ENCODE assay signal across 19 mouse cellular contexts in the genomic region with DNA sequence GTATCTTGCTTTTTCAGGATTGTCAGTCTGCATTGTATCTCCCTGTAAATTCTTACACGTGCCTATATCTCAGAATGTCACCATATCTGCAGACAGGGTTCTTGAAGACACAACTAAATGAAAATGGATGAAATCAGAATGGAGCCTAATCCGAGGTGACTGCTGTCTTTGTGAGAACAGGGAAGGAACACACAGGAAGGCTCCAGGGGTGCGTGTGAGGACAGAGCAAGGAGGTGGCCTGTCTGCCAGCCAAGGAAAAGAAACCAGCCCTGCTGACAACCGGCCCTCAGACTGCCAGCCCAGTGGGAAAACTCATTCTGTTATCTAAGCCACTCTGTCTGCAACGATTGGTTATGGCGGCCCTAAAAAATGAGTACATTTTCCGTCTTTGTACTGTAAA.
DNase-seq lines count a peak whose midpoint lies in the region; ATAC-seq lines count a peak whose summit lies in the region.
"Had no signal": no experiment of that assay in that cellular context is flagged by ENCODE, and none has a peak within 500 bp of the region (broad histone marks: within the 10 kb centered on the region; RNA-seq: fewer than 3 reads in every experiment).

No protein-coding gene starts in this region.

- H3K27me3 ChIP-seq in hindbrain, embryonic 12.5 days = no peaks in the 10 kb centered on the region
- H3K27me3 ChIP-seq in hindbrain, embryonic 16.5 days (replicated peaks; ENCODE audit: control insufficient read depth, insufficient read depth, low read length) = no peaks in the 10 kb centered on the region; the same call in 1 of the 2 replicates
- no peaks in the 10 kb centered on the region for H3K27me3 ChIP-seq in hindbrain, embryonic 15.5 days
- H3K27me3 ChIP-seq: embryonic facial prominence, embryonic 12.5 days; Patski had no signal

- H3K4me2 ChIP-seq in hindbrain, embryonic 12.5 days (replicated peaks) = no peak overlapping the region
- no peak overlapping the region for H3K4me2 ChIP-seq in hindbrain, embryonic 16.5 days (ENCODE audit: low read length)
- no peak overlapping the region for H3K4me2 ChIP-seq in hindbrain, embryonic 15.5 days
- H3K4me2 ChIP-seq: embryonic facial prominence, embryonic 12.5 days; neural tube, embryonic 13.5 days had no signal

- peaks cover 32% of the 10 kb centered on the region for H3K4me1 ChIP-seq in hindbrain, embryonic 12.5 days
- H3K4me1 ChIP-seq in hindbrain, embryonic 16.5 days (ENCODE audit: control insufficient read depth, insufficient read depth, low read depth, low read length) = peaks cover 26% of the 10 kb centered on the region
- peaks cover 36% of the 10 kb centered on the region for H3K4me1 ChIP-seq in hindbrain, embryonic 15.5 days (replicated peaks)

- DNase-seq in cerebellum, adult 11-12 months = peak; percentile 65
- DNase-seq in cerebellum, postnatal 4 days (ENCODE audit: low spot score in 2 of 2) = no peak
- DNase-seq in cerebellum, adult 9-10 months = peak; percentile 69
- DNase-seq in gastrocnemius, postnatal 36 days = no peak
- DNase-seq: heart, adult 18-20 months; heart, postnatal 10 days; kidney, adult 9 months; kidney, postnatal 36 days; liver; lung, adult 18-20 months; thymus, postnatal 25 days had no signal

- intact Hi-C loops in gastrocnemius, postnatal 36 days (cut with DNase I) = no loop called here

- H3K36me3 ChIP-seq in hindbrain, embryonic 12.5 days = no peaks in the 10 kb centered on the region
- H3K36me3 ChIP-seq in hindbrain, embryonic 16.5 days (ENCODE audit: control insufficient read depth, insufficient read depth, low read length) = no peaks in the 10 kb centered on the region
- no peaks in the 10 kb centered on the region for H3K36me3 ChIP-seq in hindbrain, embryonic 15.5 days
- H3K36me3 ChIP-seq: embryonic facial prominence, embryonic 12.5 days; neural tube, embryonic 13.5 days had no signal

- no peaks in the 10 kb centered on the region for H3K9me3 ChIP-seq in hindbrain, embryonic 12.5 days (replicated peaks)
- no peaks in the 10 kb centered on the region for H3K9me3 ChIP-seq in hindbrain, embryonic 16.5 days (ENCODE audit: control insufficient read depth, low read length)
- H3K9me3 ChIP-seq in hindbrain, embryonic 15.5 days = no peaks in the 10 kb centered on the region
- H3K9me3 ChIP-seq: embryonic facial prominence, embryonic 12.5 days; neural tube, embryonic 13.5 days had no signal

- H3K9ac ChIP-seq in hindbrain, embryonic 12.5 days = no peak overlapping the region
- no peak overlapping the region for H3K9ac ChIP-seq in hindbrain, embryonic 16.5 days (ENCODE audit: low read depth, low read length)
- H3K9ac ChIP-seq in hindbrain, embryonic 15.5 days = no peak overlapping the region
- H3K9ac ChIP-seq: embryonic facial prominence, embryonic 12.5 days; neural tube, embryonic 13.5 days had no signal

- peak overlapping the region; percentile 24; the same call in 1 of the 2 replicates for H3K27ac ChIP-seq in hindbrain, embryonic 12.5 days
- H3K27ac ChIP-seq in hindbrain, embryonic 16.5 days (ENCODE audit: low read depth, low read length) = no peak overlapping the region
- H3K27ac ChIP-seq in hindbrain, embryonic 15.5 days (replicated peaks) = 0 out of 2 replicates have a peak overlapping the region, but pooled peaks have one; percentile 31
- H3K27ac ChIP-seq: embryonic facial prominence, embryonic 12.5 days; neural tube, embryonic 13.5 days had no signal

- H3K4me3 ChIP-seq in hindbrain, embryonic 12.5 days = no peak overlapping the region
- no peak overlapping the region for H3K4me3 ChIP-seq in hindbrain, embryonic 16.5 days (ENCODE audit: low read length)
- H3K4me3 ChIP-seq in hindbrain, embryonic 15.5 days = no peak overlapping the region
- H3K4me3 ChIP-seq: embryonic facial prominence, embryonic 12.5 days; neural tube, embryonic 13.5 days had no signal

- ATAC-seq in hindbrain, embryonic 12.5 days (ENCODE audit: low FRiP score) = no peak
- no peak for ATAC-seq in hindbrain, embryonic 16.5 days
- ATAC-seq in hindbrain, embryonic 15.5 days (ENCODE audit: low FRiP score, low read depth) = no peak
- ATAC-seq: activated CD4-positive, CD25-positive, alpha-beta regulatory T cell, adult 4 months; inflammation-experienced regulatory T-cells, adult 6 months; Patski had no signal

- WGBS in hindbrain, embryonic 12.5 days = 56% methylated on average over 7 of the region's 7 CpGs
- WGBS in hindbrain, embryonic 16.5 days = 57% methylated on average over 7 of the region's 7 CpGs
- 59% methylated on average over 7 of the region's 7 CpGs for WGBS in hindbrain, embryonic 15.5 days

Comparison
In these comparisons a context has a peak if more than half of its experiments do, and no peak if none do; other contexts are left out.
1. DNase-seq: peak in cerebellum, adult 11-12 months (single experiment) and cerebellum, adult 9-10 months (single experiment); none in cerebellum, postnatal 4 days (0 of 2) and gastrocnemius, postnatal 36 days (0 of 2).